Mouse (Mus musculus) CH12F3 (cell line): ENCODE data around the gene Wnt4.

Experiments
- in situ Hi-C: fragments of 300-500 bp; cut with MboI; formaldehyde crosslinking; loops from 2 replicates; pipeline ENCODE4 v1.14.3; 2020; ENCODE audit warnings: low sequenced_read_pairs

Wnt4 gene

GRCm38 (mm10) chr4:137277166-137277513 is at the start of gene Wnt4:
Wnt4 (plus strand) TSS chr4:137277489.
- in situ Hi-C loops = loop anchor here (25.0 kb wide), 1 partner anchor 390 kb away; the partner anchor contains the start of genes C1qa, C1qb and C1qc

GRCm38 (mm10) chr4:137228566-137229115 is 48.6 kb upstream of the Wnt4 start:
- in situ Hi-C loops = no loop called here

GRCm38 (mm10) chr4:137231494-137232470 is 45.5 kb upstream of the Wnt4 start:
- in situ Hi-C loops = no loop called here

- in situ Hi-C loops = no loop called here
Observed at GRCm38 (mm10) chr4:137233632-137234031, 43.7 kb upstream of the Wnt4 start.

- in situ Hi-C loops = no loop called here
Observed at GRCm38 (mm10) chr4:137234444-137234843, 42.8 kb upstream of the Wnt4 start.

GRCm38 (mm10) chr4:137235368-137235767 is 41.9 kb upstream of the Wnt4 start:
- in situ Hi-C loops = no loop called here

GRCm38 (mm10) chr4:137244883-137245282 is 32.4 kb upstream of the Wnt4 start:
- in situ Hi-C loops = no loop called here

GRCm38 (mm10) chr4:137250333-137250732 is 27.0 kb upstream of the Wnt4 start:
- in situ Hi-C loops = no loop called here

GRCm38 (mm10) chr4:137250849-137251248 is 26.4 kb upstream of the Wnt4 start:
- in situ Hi-C loops = no loop called here

- in situ Hi-C loops = no loop called here
Observed at GRCm38 (mm10) chr4:137253601-137254000, 23.7 kb upstream of the Wnt4 start.

- in situ Hi-C loops = no loop called here
Observed at GRCm38 (mm10) chr4:137254206-137254976, 22.9 kb upstream of the Wnt4 start.

GRCm38 (mm10) chr4:137255568-137255967 is 21.7 kb upstream of the Wnt4 start:
- in situ Hi-C loops = no loop called here

GRCm38 (mm10) chr4:137261826-137262225 is 15.5 kb upstream of the Wnt4 start:
- in situ Hi-C loops = no loop called here

- in situ Hi-C loops = no loop called here
Observed at GRCm38 (mm10) chr4:137264066-137264465, 13.2 kb upstream of the Wnt4 start.

GRCm38 (mm10) chr4:137265116-137265515 is 12.2 kb upstream of the Wnt4 start:
- in situ Hi-C loops = no loop called here

- in situ Hi-C loops = no loop called here
Observed at GRCm38 (mm10) chr4:137268541-137268940, 8.7 kb upstream of the Wnt4 start.

GRCm38 (mm10) chr4:137271856-137272255 is 5.4 kb upstream of the Wnt4 start:
- in situ Hi-C loops = no loop called here

GRCm38 (mm10) chr4:137274304-137274703 is 3.0 kb upstream of the Wnt4 start:
- in situ Hi-C loops = no loop called here

GRCm38 (mm10) chr4:137276443-137277165 is 685 bp upstream of the Wnt4 start:
- in situ Hi-C loops = loop anchor here (25.0 kb wide), 1 partner anchor 389 kb away; the partner anchor contains the start of genes C1qa, C1qb and C1qc

- in situ Hi-C loops = loop anchor here (25.0 kb wide), 1 partner anchor 390 kb away; the partner anchor contains the start of genes C1qa, C1qb and C1qc
Observed at GRCm38 (mm10) chr4:137277600-137278143, 383 bp downstream of the Wnt4 start.
